Mouse (Mus musculus) heart, postnatal 0 days (tissue): Measurements from ENCODE around the gene Rps6kb1.

ENCODE experiments used
- CTCF ChIP-seq: IDR thresholded peaks from 2 replicates; pipeline ENCODE4 v1.5.1; 2016; ENCODE audit warnings: antibody characterized with exemption, control low read depth, low read depth
- EP300 ChIP-seq: IDR thresholded peaks from 2 replicates; pipeline ENCODE4 v1.6.1; 2016; ENCODE audit warnings: antibody characterized with exemption, low read depth

DNA sequence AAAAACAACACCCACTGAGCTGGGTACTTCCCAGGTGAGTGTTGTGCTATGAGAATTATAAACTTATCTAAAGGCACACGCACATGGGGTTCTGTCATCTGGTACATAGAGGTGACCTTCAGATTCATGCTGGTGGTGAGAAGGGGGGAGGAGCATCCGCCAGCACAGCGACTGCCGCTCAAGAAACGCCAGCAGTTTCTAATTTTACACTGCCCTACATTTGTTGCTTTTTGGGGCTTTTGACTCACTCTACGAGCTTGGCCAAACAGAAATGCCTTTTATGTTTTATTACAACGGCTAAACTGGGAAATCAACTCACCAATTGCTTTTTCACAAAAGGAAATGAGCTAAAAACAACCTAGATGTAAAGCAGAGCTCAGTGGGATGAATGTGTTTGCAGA lies 71.8 kb downstream of the Rps6kb1 start:
- TF ChIP-seq CTCF (no peak), EP300 (peak; percentile 38; the same call in 1 of the 2 replicates)
